Mouse (Mus musculus): ENCODE results near the gene Uncx. TPM values are rescaled to one million over a fixed set of nuclear protein-coding genes. Genes with fewer than 3 reads are reported as not detected.

Uncx gene
- polyA plus RNA-seq, 1 experiment from 2014 or later: 48.8 TPM

GRCm38 (mm10) chr5:139595001-139595400 lies 51.7 kb downstream of the Uncx start:
- no peak overlapping the region for H3K4me3 ChIP-seq
- H3K4me2 ChIP-seq: no peak overlapping the region
- no peak overlapping the region for H3K9ac ChIP-seq
- no peaks in the 10 kb centered on the region for H3K27me3 ChIP-seq (replicated peaks)
- WGBS: 72% methylated on average over 14 of the region's 14 CpGs
- H3K27ac ChIP-seq: 0 out of 2 replicates have a peak overlapping the region, but pooled peaks have one; percentile 13
- H3K4me1 ChIP-seq: peaks cover 24% of the 10 kb centered on the region
- no peaks in the 10 kb centered on the region for H3K36me3 ChIP-seq (replicated peaks)
- ATAC-seq (replicated peaks): no peak
- no peaks in the 10 kb centered on the region for H3K9me3 ChIP-seq

Other genes starting within 250 kb of the Uncx start
- gene Adap1, start 217.9 kb upstream of the Uncx start, polyA plus RNA-seq (2015; fragmentation: Nextera tagmentation; extraction: Ambion mirVana): 115 and 118 TPM in 2 replicates
- 106 and 108 TPM in 2 replicates for gene Cox19, start 192.1 kb upstream of the Uncx start, polyA plus RNA-seq (2015; fragmentation: Nextera tagmentation; extraction: Ambion mirVana)
- gene Cyp2w1, start 190.9 kb upstream of the Uncx start, polyA plus RNA-seq (2015; fragmentation: Nextera tagmentation; extraction: Ambion mirVana): 0.46 TPM in 1 of 2 replicates, not detected in the other
- 2.5 and 2.7 TPM in 2 replicates for gene Gpr146, start 165.8 kb upstream of the Uncx start, polyA plus RNA-seq (2015; fragmentation: Nextera tagmentation; extraction: Ambion mirVana)
- gene C130050O18Rik, start 138.2 kb upstream of the Uncx start, polyA plus RNA-seq (2015; fragmentation: Nextera tagmentation; extraction: Ambion mirVana): 0.18 and 0.33 TPM in 2 replicates
- gene Gper1, start 120.3 kb upstream of the Uncx start, polyA plus RNA-seq (2015; fragmentation: Nextera tagmentation; extraction: Ambion mirVana): 8.2 and 9.5 TPM in 2 replicates
- 16.7 and 17.9 TPM in 2 replicates for gene 3110082I17Rik, start 83.0 kb upstream of the Uncx start, polyA plus RNA-seq (2015; fragmentation: Nextera tagmentation; extraction: Ambion mirVana)
- gene Zfand2a, start 58.9 kb upstream of the Uncx start, polyA plus RNA-seq (2015; fragmentation: Nextera tagmentation; extraction: Ambion mirVana): 22.7 and 24.2 TPM in 2 replicates
- 12.2 and 14.0 TPM in 2 replicates for gene Micall2, start 192.8 kb downstream of the Uncx start, polyA plus RNA-seq (2015; fragmentation: Nextera tagmentation; extraction: Ambion mirVana)
- 32.8 and 34.3 TPM in 2 replicates for gene Ints1, start 232.2 kb downstream of the Uncx start, polyA plus RNA-seq (2015; fragmentation: Nextera tagmentation; extraction: Ambion mirVana)
- gene Mafk, start 248.0 kb downstream of the Uncx start, polyA plus RNA-seq (2015; fragmentation: Nextera tagmentation; extraction: Ambion mirVana): 18.2 and 18.8 TPM in 2 replicates

All from midbrain, embryonic 15.5 days (tissue).